Mouse (Mus musculus): Measurements from ENCODE around the gene Tgfbr3.

GRCm38 (mm10) chr5:107164146-107164545, 125.3 kb downstream of the Tgfbr3 start:
- TF ChIP-seq CTCF (IDR thresholded peaks at IDR 0.05; ENCODE audit: extremely low read depth, insufficient read length, insufficient replicate concordance, low read depth, low read length), result no peak
- no peak for TF ChIP-seq POLR2A (IDR thresholded peaks at IDR 0.05; ENCODE audit: low read depth, low read length)

Data from small intestine, adult 2 months (tissue).